Mouse (Mus musculus): Measurements from ENCODE around the gene Chpf2.

Chpf2 gene

GRCm38 (mm10) chr5:24591268-24591721 lies 4.8 kb downstream of the Chpf2 start:
- DNase-seq (ENCODE audit: low read depth, low spot score): no peak

GRCm38 (mm10) chr5:24591796-24592470 lies 5.4 kb downstream of the Chpf2 start:
- DNase-seq (ENCODE audit: low read depth, low spot score): no peak

GRCm38 (mm10) chr5:24592471-24593160 lies 6.1 kb downstream of the Chpf2 start:
- DNase-seq (ENCODE audit: low read depth, low spot score): no peak

GRCm38 (mm10) chr5:24593230-24593629 lies 6.7 kb downstream of the Chpf2 start:
- DNase-seq (ENCODE audit: low read depth, low spot score): no peak

- no peak for DNase-seq (ENCODE audit: low read depth, low spot score)
Observed at GRCm38 (mm10) chr5:24593928-24594327, 7.4 kb downstream of the Chpf2 start.

- no peak for DNase-seq (ENCODE audit: low read depth, low spot score)
Observed at GRCm38 (mm10) chr5:24594346-24594745, 7.8 kb downstream of the Chpf2 start.

- no peak for DNase-seq (ENCODE audit: low read depth, low spot score)
Observed at GRCm38 (mm10) chr5:24595261-24595660, 8.7 kb downstream of the Chpf2 start.

- no peak for DNase-seq (ENCODE audit: low read depth, low spot score)
Observed at GRCm38 (mm10) chr5:24595786-24596380, 9.3 kb downstream of the Chpf2 start.

- no peak for DNase-seq (ENCODE audit: low read depth, low spot score)
Observed at GRCm38 (mm10) chr5:24596519-24597171, 10.1 kb downstream of the Chpf2 start.

- DNase-seq (ENCODE audit: low read depth, low spot score): no peak
Observed at GRCm38 (mm10) chr5:24597221-24597728, 10.7 kb downstream of the Chpf2 start.

GRCm38 (mm10) chr5:24597901-24598569 lies 11.5 kb downstream of the Chpf2 start:
- no peak for DNase-seq (ENCODE audit: low read depth, low spot score)

- DNase-seq (ENCODE audit: low read depth, low spot score): no peak
Observed at GRCm38 (mm10) chr5:24598570-24599006, 12.0 kb downstream of the Chpf2 start.

- no peak for DNase-seq (ENCODE audit: low read depth, low spot score)
Observed at GRCm38 (mm10) chr5:24599137-24599536, 12.6 kb downstream of the Chpf2 start.

GRCm38 (mm10) chr5:24600236-24600635 lies 13.7 kb downstream of the Chpf2 start:
- no peak for DNase-seq (ENCODE audit: low read depth, low spot score)

GRCm38 (mm10) chr5:24601071-24601835 lies 14.7 kb downstream of the Chpf2 start:
- DNase-seq (ENCODE audit: low read depth, low spot score): no peak

GRCm38 (mm10) chr5:24601911-24602750 lies 15.6 kb downstream of the Chpf2 start:
- no peak for DNase-seq (ENCODE audit: low read depth, low spot score)

- DNase-seq (ENCODE audit: low read depth, low spot score): no peak
Observed at GRCm38 (mm10) chr5:24602751-24603343, 16.3 kb downstream of the Chpf2 start.

- no peak for DNase-seq (ENCODE audit: low read depth, low spot score)
Observed at GRCm38 (mm10) chr5:24603431-24604010, 17.0 kb downstream of the Chpf2 start.

- no peak for DNase-seq (ENCODE audit: low read depth, low spot score)
Observed at GRCm38 (mm10) chr5:24604080-24604655, 17.6 kb downstream of the Chpf2 start.
